23 mouse cellular contexts compared by ENCODE assay signal in the genomic region with DNA sequence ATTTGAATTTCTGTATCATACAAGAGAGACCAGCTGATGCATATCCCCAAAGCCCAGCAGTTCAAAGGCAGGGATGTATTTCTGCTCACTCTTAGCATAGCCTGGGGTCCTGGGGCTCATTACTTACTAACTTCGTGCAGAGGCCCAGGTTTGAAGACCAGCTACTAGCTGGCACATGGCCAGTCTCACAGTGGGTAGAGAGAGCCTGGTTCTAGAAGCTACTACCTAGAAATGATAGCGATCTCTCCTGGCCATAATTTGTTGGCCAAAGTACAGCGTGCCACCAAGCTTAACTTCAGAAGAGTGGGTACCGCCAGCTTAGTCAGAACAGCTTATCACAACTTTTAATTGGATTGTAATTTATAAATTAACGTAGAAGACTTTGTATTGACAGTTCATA. TPM values are rescaled to one million over a fixed set of nuclear protein-coding genes. Genes with fewer than 3 reads are reported as not detected.
DNase-seq lines count a peak whose midpoint lies in the region; ATAC-seq and TF ChIP-seq lines count a peak whose summit lies in the region.
"Had no signal": no experiment of that assay in that cellular context is flagged by ENCODE, and none has a peak within 500 bp of the region (broad histone marks: within the 10 kb centered on the region; RNA-seq: fewer than 3 reads in every experiment).

No protein-coding gene starts in this region.

- no peak overlapping the region for H3K4me2 ChIP-seq in kidney, embryonic 16.5 days (replicated peaks; ENCODE audit: low read depth, low read length)
- H3K4me2 ChIP-seq: embryonic facial prominence, embryonic 13.5 days; embryonic facial prominence, embryonic 15.5 days; forebrain, embryonic 12.5 days had no signal

- no peak overlapping the region for H3K4me3 ChIP-seq in cerebellum, adult 2 months (replicated peaks; ENCODE audit: insufficient read depth, low read depth, low read length)
- no peak overlapping the region for H3K4me3 ChIP-seq in kidney, adult 2 months (ENCODE audit: insufficient read depth, low read depth, low read length)
- H3K4me3 ChIP-seq in kidney, embryonic 16.5 days (ENCODE audit: low read length), result no peak overlapping the region
- H3K4me3 ChIP-seq in small intestine, adult 2 months (ENCODE audit: low read depth, low read length), result no peak overlapping the region
- no peak overlapping the region for H3K4me3 ChIP-seq in heart, embryonic 10.5 days
- H3K4me3 ChIP-seq: embryonic facial prominence, embryonic 13.5 days; embryonic facial prominence, embryonic 15.5 days; erythroblast, embryonic 14.5 days; forebrain, embryonic 10.5 days; forebrain, embryonic 12.5 days had no signal

- no peak overlapping the region for H3K27ac ChIP-seq in cerebellum, adult 2 months (ENCODE audit: insufficient read depth, low read length)
- no peak overlapping the region for H3K27ac ChIP-seq in kidney, adult 2 months (ENCODE audit: insufficient read depth, low read depth, low read length)
- H3K27ac ChIP-seq in kidney, embryonic 16.5 days (ENCODE audit: low read length), result no peak overlapping the region
- H3K27ac ChIP-seq in small intestine, adult 2 months (ENCODE audit: insufficient read depth, low read depth, low read length), result peak overlapping the region; percentile 52; the same call in 1 of the 2 replicates
- H3K27ac ChIP-seq in heart, embryonic 10.5 days, result no peak overlapping the region
- H3K27ac ChIP-seq: embryonic facial prominence, embryonic 13.5 days; embryonic facial prominence, embryonic 15.5 days; forebrain, embryonic 10.5 days; forebrain, embryonic 12.5 days had no signal

- H3K27me3 ChIP-seq in cerebellum, adult 2 months (ENCODE audit: control insufficient read depth, insufficient read depth, low read length), result no peaks in the 10 kb centered on the region
- H3K27me3 ChIP-seq in kidney, adult 2 months (replicated peaks; ENCODE audit: control insufficient read depth, insufficient read depth, low read length), result no peaks in the 10 kb centered on the region
- H3K27me3 ChIP-seq in kidney, embryonic 16.5 days (ENCODE audit: insufficient read depth, low read length), result no peaks in the 10 kb centered on the region
- no peaks in the 10 kb centered on the region for H3K27me3 ChIP-seq in small intestine, adult 2 months (ENCODE audit: control insufficient read depth, insufficient read depth, low read length)
- no peaks in the 10 kb centered on the region for H3K27me3 ChIP-seq in heart, embryonic 10.5 days (ENCODE audit: insufficient read depth, poor library complexity, severe bottlenecking)
- H3K27me3 ChIP-seq: embryonic facial prominence, embryonic 13.5 days; embryonic facial prominence, embryonic 15.5 days; forebrain, embryonic 12.5 days had no signal

- H3K9me3 ChIP-seq in kidney, embryonic 16.5 days (ENCODE audit: low read length), result no peaks in the 10 kb centered on the region
- H3K9me3 ChIP-seq in heart, embryonic 10.5 days, result no peaks in the 10 kb centered on the region
- H3K9me3 ChIP-seq: embryonic facial prominence, embryonic 13.5 days; embryonic facial prominence, embryonic 15.5 days; forebrain, embryonic 10.5 days; forebrain, embryonic 12.5 days had no signal

- no peak for ATAC-seq in kidney, embryonic 16.5 days (ENCODE audit: low FRiP score, low TSS enrichment)
- ATAC-seq: forebrain, embryonic 14.5 days; forebrain, embryonic 16.5 days had no signal

- H3K9ac ChIP-seq in kidney, embryonic 16.5 days (replicated peaks; ENCODE audit: low read length), result no peak overlapping the region
- H3K9ac ChIP-seq: embryonic facial prominence, embryonic 13.5 days; embryonic facial prominence, embryonic 15.5 days; forebrain, embryonic 12.5 days had no signal

- intact Hi-C loops in left cerebral cortex, postnatal 4 days (cut with DNase I), result no loop called here

- 66% methylated on average over 5 of the region's 5 CpGs for WGBS in cerebellum, adult 2 months
- 70% methylated on average over 5 of the region's 5 CpGs for WGBS in kidney, adult 2 months
- WGBS in kidney, embryonic 16.5 days, result 78% methylated on average over 5 of the region's 5 CpGs
- WGBS in small intestine, adult 2 months, result 35% methylated on average over 5 of the region's 5 CpGs
- 88% methylated on average over 5 of the region's 5 CpGs for WGBS in heart, embryonic 10.5 days

- no peak for TF ChIP-seq CTCF in cerebellum, adult 2 months (IDR thresholded peaks at IDR 0.05; ENCODE audit: borderline replicate concordance, insufficient read depth, low read depth, low read length)
- no peak for TF ChIP-seq CTCF in kidney, adult 2 months (conservative IDR thresholded peaks at IDR 0.05; ENCODE audit: insufficient read depth, insufficient read length, low read depth, low read length)
- TF ChIP-seq CTCF in small intestine, adult 2 months (IDR thresholded peaks at IDR 0.05; ENCODE audit: extremely low read depth, insufficient read length, insufficient replicate concordance, low read depth, low read length), result no peak

- no peaks in the 10 kb centered on the region for H3K4me1 ChIP-seq in cerebellum, adult 2 months (ENCODE audit: control insufficient read depth, insufficient read depth, low read length)
- no peaks in the 10 kb centered on the region for H3K4me1 ChIP-seq in kidney, adult 2 months (ENCODE audit: control insufficient read depth, insufficient read depth, low read length)
- peaks cover 9% of the 10 kb centered on the region for H3K4me1 ChIP-seq in kidney, embryonic 16.5 days (ENCODE audit: insufficient read depth, low read length)
- peaks cover 7% of the 10 kb centered on the region; the same call in 1 of the 2 replicates for H3K4me1 ChIP-seq in small intestine, adult 2 months (ENCODE audit: control insufficient read depth, insufficient read depth, insufficient read length, low read length)
- peaks cover 5% of the 10 kb centered on the region; the same call in 1 of the 2 replicates for H3K4me1 ChIP-seq in heart, embryonic 10.5 days
- H3K4me1 ChIP-seq: embryonic facial prominence, embryonic 13.5 days; embryonic facial prominence, embryonic 15.5 days had no signal

- no peak for TF ChIP-seq POLR2A in cerebellum, adult 2 months (IDR thresholded peaks at IDR 0.05; ENCODE audit: borderline replicate concordance, insufficient read depth, low read length)
- TF ChIP-seq POLR2A in kidney, adult 2 months (IDR thresholded peaks at IDR 0.05; ENCODE audit: low read depth, low read length), result no peak
- no peak for TF ChIP-seq POLR2A in small intestine, adult 2 months (IDR thresholded peaks at IDR 0.05; ENCODE audit: low read depth, low read length)

- 0 out of 2 replicates have a peak, but pooled peaks cover 2% of the 10 kb centered on the region for H3K36me3 ChIP-seq in kidney, adult 2 months (ENCODE audit: control insufficient read depth, insufficient read depth, low read length)
- H3K36me3 ChIP-seq in kidney, embryonic 16.5 days (ENCODE audit: insufficient read depth, low read length), result peaks cover 21% of the 10 kb centered on the region; the same call in 1 of the 2 replicates
- H3K36me3 ChIP-seq in small intestine, adult 2 months (ENCODE audit: control insufficient read depth, insufficient read depth, low read length), result peaks cover 68% of the 10 kb centered on the region
- H3K36me3 ChIP-seq in heart, embryonic 10.5 days, result peaks cover 44% of the 10 kb centered on the region

- DNase-seq in cerebellum, postnatal 14 days, result peak; percentile 53 to 70
- no peak for DNase-seq in cerebellum, adult 2 months
- peak; percentile 38 for DNase-seq in kidney, adult 2 months
- DNase-seq in left cerebral cortex, postnatal 4 days, result peak; percentile 38
- no peak for DNase-seq in left cerebral cortex, adult 9 months (ENCODE audit: low spot score in 2 of 2)
- DNase-seq in heart, embryonic 10.5 days (ENCODE audit: low spot score), result no peak
- DNase-seq: adrenal gland, adult 2 months; adrenal gland, postnatal 10 days; adrenal gland, postnatal 25 days; cerebellum, adult 11 months; cerebellum, adult 8-10 months; cerebellum, adult 9-11 months; embryo, embryonic 11 days had no signal

RNA-seq across cellular contexts. Expression of a gene that starts 55.8 kb away (rescaled TPM):
- 22.0 and 25.3 TPM in 2 replicates for polyA plus RNA-seq in cerebellum, adult 2 months (2012; rRNA removed)
- polyA plus RNA-seq in kidney, adult 2 months (2012; rRNA removed), result 29.4 and 33.3 TPM in 2 replicates
- polyA plus RNA-seq in kidney, embryonic 16.5 days (2015; fragmentation: Nextera tagmentation; extraction: Ambion mirVana), result 11.0 and 13.1 TPM in 2 replicates
- 100 to 1,000 TPM; 112 to 114 TPM for total RNA-seq in left cerebral cortex, postnatal 4 days (2021)
- polyA plus RNA-seq in small intestine, adult 2 months (2012; rRNA removed), result 40.6 and 103 TPM in 2 replicates
- polyA plus RNA-seq in heart, embryonic 10.5 days (2016; fragmentation: Nextera tagmentation; extraction: Ambion mirVana), result 4.7 and 5.4 TPM in 2 replicates

RNA-seq across cellular contexts. Expression of a gene that starts 58.1 kb away (rescaled TPM):
- 9.8 and 13.9 TPM in 2 replicates for polyA plus RNA-seq in cerebellum, adult 2 months (2012; rRNA removed)
- polyA plus RNA-seq in kidney, adult 2 months (2012; rRNA removed), result 0.33 TPM in 1 of 2 replicates, not detected in the other
- polyA plus RNA-seq in kidney, embryonic 16.5 days (2015; fragmentation: Nextera tagmentation; extraction: Ambion mirVana), result 0.51 TPM in 2 replicates
- total RNA-seq in left cerebral cortex, postnatal 4 days (2021), result 10 to 100 TPM; 45.0 to 49.2 TPM
- polyA plus RNA-seq in small intestine, adult 2 months (2012; rRNA removed), result not detected in 2 replicates
- polyA plus RNA-seq in heart, embryonic 10.5 days (2016; fragmentation: Nextera tagmentation; extraction: Ambion mirVana), result 0.10 and 0.31 TPM in 2 replicates
- total RNA-seq: adrenal gland, adult 2 months; adrenal gland, postnatal 10 days; common myeloid progenitor, adult 5-6 weeks had no signal
- polyA plus RNA-seq: erythroblast, embryonic 14.5 days had no signal

Comparison
In these comparisons a context has a peak if more than half of its experiments do, and no peak if none do; other contexts are left out.
1. DNase-seq: peak in cerebellum, postnatal 14 days (2 of 2), kidney, adult 2 months (single experiment) and left cerebral cortex, postnatal 4 days (single experiment); none in cerebellum, adult 2 months (0 of 2), left cerebral cortex, adult 9 months (0 of 2) and heart, embryonic 10.5 days (single experiment).